15 mouse cellular contexts compared by ENCODE assay signal in the genomic region with DNA sequence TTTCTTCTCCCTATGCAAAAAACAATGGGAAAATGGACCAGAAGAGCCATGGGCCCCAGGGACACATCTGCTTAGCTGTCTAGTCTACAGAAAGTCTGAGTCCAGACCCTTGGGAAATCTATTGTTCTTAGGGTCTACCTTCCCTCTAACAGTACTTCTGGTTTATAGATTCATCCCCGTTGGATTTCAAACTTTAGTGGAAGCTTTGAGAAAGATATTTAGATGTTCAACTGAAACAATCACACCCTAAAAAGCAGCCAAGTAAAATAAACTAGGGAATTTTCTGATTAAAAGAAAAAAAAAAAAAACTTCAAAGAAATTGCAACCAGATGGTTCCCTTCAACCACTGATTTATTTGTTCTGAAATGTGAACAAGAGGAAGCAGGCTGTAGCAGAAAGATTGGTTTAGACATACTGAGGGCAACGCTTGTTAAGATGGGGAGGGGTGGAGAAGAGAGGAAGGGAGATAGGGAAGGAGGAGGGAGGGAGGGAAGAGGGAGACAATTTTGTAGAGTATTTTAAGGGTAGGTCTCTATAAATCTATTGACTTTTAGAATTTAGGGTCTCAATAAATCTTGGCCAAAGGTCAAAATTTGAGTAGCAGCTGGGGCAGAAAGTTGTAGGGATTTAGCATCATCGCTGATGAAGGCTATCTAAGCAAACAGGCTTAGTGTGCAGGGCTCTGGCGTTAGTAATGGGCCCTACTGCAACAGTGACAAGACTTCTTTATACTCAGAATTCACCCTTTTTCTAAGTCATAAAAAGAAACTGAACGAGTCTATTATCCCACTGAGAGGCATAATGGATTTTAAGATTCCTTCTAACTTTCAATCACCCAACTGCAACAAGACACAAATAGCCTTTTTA.
A peak's percentile ranks its signal among the peaks of the same experiment; 100 is the strongest.
DNase-seq lines count a peak whose midpoint lies in the region; ATAC-seq lines count a peak whose summit lies in the region.
"Had no signal": no experiment of that assay in that cellular context is flagged by ENCODE, and none has a peak within 500 bp of the region (broad histone marks: within the 10 kb centered on the region; RNA-seq: fewer than 3 reads in every experiment).

No protein-coding gene starts in this region.

- peaks cover 7% of the 10 kb centered on the region; the same call in 1 of the 2 replicates for H3K9me3 ChIP-seq in heart, embryonic 13.5 days
- no peaks in the 10 kb centered on the region for H3K9me3 ChIP-seq in heart, embryonic 10.5 days
- no peaks in the 10 kb centered on the region for H3K9me3 ChIP-seq in lung, embryonic 15.5 days
- H3K9me3 ChIP-seq in embryonic facial prominence, embryonic 15.5 days (replicated peaks) = peaks cover 8% of the 10 kb centered on the region; the same call in 1 of the 2 replicates
- 0 out of 2 replicates have a peak, but pooled peaks cover 5% of the 10 kb centered on the region for H3K9me3 ChIP-seq in forebrain, embryonic 16.5 days (ENCODE audit: control insufficient read depth, low read length)
- H3K9me3 ChIP-seq: midbrain, embryonic 15.5 days; neural tube, embryonic 12.5 days had no signal

- 46% methylated on average over 5 of the region's 5 CpGs for WGBS in heart, embryonic 13.5 days
- 60% methylated on average over 5 of the region's 5 CpGs for WGBS in heart, embryonic 10.5 days
- WGBS in lung, embryonic 15.5 days = 34% methylated on average over 5 of the region's 5 CpGs
- 35% methylated on average over 5 of the region's 5 CpGs for WGBS in embryonic facial prominence, embryonic 15.5 days
- WGBS in forebrain, embryonic 16.5 days = 68% methylated on average over 5 of the region's 5 CpGs

- ATAC-seq in heart, embryonic 13.5 days (ENCODE audit: extremely low read depth, insufficient number of reproducible peaks, low FRiP score, low TSS enrichment) = no peak
- peak; percentile 76; the same call in 1 of the 2 replicates for ATAC-seq in lung, embryonic 15.5 days (ENCODE audit: borderline replicate concordance, extremely low read depth, low FRiP score, low TSS enrichment)
- ATAC-seq in embryonic facial prominence, embryonic 15.5 days (ENCODE audit: insufficient number of reproducible peaks, low FRiP score, low TSS enrichment, low read depth) = no peak; the same call in 1 of the 2 replicates
- no peak for ATAC-seq in forebrain, embryonic 16.5 days
- ATAC-seq: inflammation-experienced regulatory T-cells, adult 6 months; midbrain, embryonic 15.5 days had no signal

- H3K36me3 ChIP-seq in heart, embryonic 13.5 days = no peaks in the 10 kb centered on the region
- H3K36me3 ChIP-seq in heart, embryonic 10.5 days = no peaks in the 10 kb centered on the region
- no peaks in the 10 kb centered on the region for H3K36me3 ChIP-seq in lung, embryonic 15.5 days
- no peaks in the 10 kb centered on the region for H3K36me3 ChIP-seq in embryonic facial prominence, embryonic 15.5 days
- no peaks in the 10 kb centered on the region for H3K36me3 ChIP-seq in forebrain, embryonic 16.5 days (ENCODE audit: control insufficient read depth, insufficient read depth)
- H3K36me3 ChIP-seq: midbrain, embryonic 15.5 days; neural tube, embryonic 12.5 days had no signal

- no peak for DNase-seq in heart, embryonic 10.5 days (ENCODE audit: low spot score)
- no peak for DNase-seq in lung, postnatal 14 days
- DNase-seq in mesoderm, embryonic 11.5 days (ENCODE audit: low read depth, low spot score) = peak; percentile 56
- no peak for DNase-seq in spleen, adult 18-20 months
- DNase-seq: cerebellum, adult 9-10 months; lung, postnatal 10 days; thymus, postnatal 4 days had no signal

- no peak overlapping the region for H3K4me3 ChIP-seq in heart, embryonic 13.5 days
- no peak overlapping the region for H3K4me3 ChIP-seq in heart, embryonic 10.5 days
- no peak overlapping the region for H3K4me3 ChIP-seq in lung, embryonic 15.5 days
- no peak overlapping the region for H3K4me3 ChIP-seq in embryonic facial prominence, embryonic 15.5 days (replicated peaks)
- no peak overlapping the region for H3K4me3 ChIP-seq in forebrain, embryonic 16.5 days (replicated peaks; ENCODE audit: low read length)
- H3K4me3 ChIP-seq: midbrain, embryonic 15.5 days; neural tube, embryonic 12.5 days had no signal

- H3K4me1 ChIP-seq in heart, embryonic 13.5 days = peaks cover 12% of the 10 kb centered on the region; the same call in 1 of the 2 replicates
- no peaks in the 10 kb centered on the region; the same call in 1 of the 2 replicates for H3K4me1 ChIP-seq in heart, embryonic 10.5 days
- H3K4me1 ChIP-seq in lung, embryonic 15.5 days = peaks cover 7% of the 10 kb centered on the region; the same call in 1 of the 2 replicates
- peaks cover 4% of the 10 kb centered on the region; the same call in 1 of the 2 replicates for H3K4me1 ChIP-seq in embryonic facial prominence, embryonic 15.5 days
- H3K4me1 ChIP-seq in forebrain, embryonic 16.5 days (replicated peaks; ENCODE audit: control insufficient read depth, insufficient read depth, low read length) = no peaks in the 10 kb centered on the region
- H3K4me1 ChIP-seq: midbrain, embryonic 15.5 days; neural tube, embryonic 12.5 days had no signal

- no peaks in the 10 kb centered on the region for H3K27me3 ChIP-seq in heart, embryonic 13.5 days (replicated peaks)
- H3K27me3 ChIP-seq in heart, embryonic 10.5 days (ENCODE audit: insufficient read depth, poor library complexity, severe bottlenecking) = no peaks in the 10 kb centered on the region
- no peaks in the 10 kb centered on the region for H3K27me3 ChIP-seq in lung, embryonic 15.5 days
- no peaks in the 10 kb centered on the region for H3K27me3 ChIP-seq in embryonic facial prominence, embryonic 15.5 days
- no peaks in the 10 kb centered on the region for H3K27me3 ChIP-seq in forebrain, embryonic 16.5 days (replicated peaks; ENCODE audit: control insufficient read depth, insufficient read depth, low read length)
- H3K27me3 ChIP-seq: midbrain, embryonic 15.5 days; neural tube, embryonic 12.5 days had no signal

- peak overlapping the region; percentile 89 for H3K27ac ChIP-seq in heart, embryonic 13.5 days (replicated peaks)
- no peak overlapping the region; the same call in 1 of the 2 replicates for H3K27ac ChIP-seq in heart, embryonic 10.5 days
- H3K27ac ChIP-seq in lung, embryonic 15.5 days = peak overlapping the region; percentile 76
- peak overlapping the region; percentile 85 for H3K27ac ChIP-seq in embryonic facial prominence, embryonic 15.5 days (replicated peaks)
- no peak overlapping the region for H3K27ac ChIP-seq in forebrain, embryonic 16.5 days (ENCODE audit: low read length)
- H3K27ac ChIP-seq: midbrain, embryonic 15.5 days; neural tube, embryonic 12.5 days; stomach, postnatal 0 days had no signal

- H3K9ac ChIP-seq in heart, embryonic 13.5 days = no peak overlapping the region
- H3K9ac ChIP-seq in lung, embryonic 15.5 days = no peak overlapping the region
- H3K9ac ChIP-seq in embryonic facial prominence, embryonic 15.5 days = no peak overlapping the region
- H3K9ac ChIP-seq in forebrain, embryonic 16.5 days (replicated peaks; ENCODE audit: low read depth, low read length) = no peak overlapping the region
- H3K9ac ChIP-seq: midbrain, embryonic 15.5 days; neural tube, embryonic 12.5 days had no signal

- H3K4me2 ChIP-seq in heart, embryonic 13.5 days = no peak overlapping the region
- H3K4me2 ChIP-seq in lung, embryonic 15.5 days = no peak overlapping the region
- no peak overlapping the region for H3K4me2 ChIP-seq in embryonic facial prominence, embryonic 15.5 days (replicated peaks)
- no peak overlapping the region for H3K4me2 ChIP-seq in forebrain, embryonic 16.5 days (ENCODE audit: low read length)
- H3K4me2 ChIP-seq: midbrain, embryonic 15.5 days; neural tube, embryonic 12.5 days had no signal

Comparison
In these comparisons a context has a peak if more than half of its experiments do, and no peak if none do; other contexts are left out.
1. H3K27ac ChIP-seq: peak in heart, embryonic 13.5 days (single experiment), lung, embryonic 15.5 days (single experiment) and embryonic facial prominence, embryonic 15.5 days (single experiment); none in heart, embryonic 10.5 days (single experiment) and forebrain, embryonic 16.5 days (single experiment).